Mouse (Mus musculus): ENCODE data around the gene Rsu1.

DNA sequence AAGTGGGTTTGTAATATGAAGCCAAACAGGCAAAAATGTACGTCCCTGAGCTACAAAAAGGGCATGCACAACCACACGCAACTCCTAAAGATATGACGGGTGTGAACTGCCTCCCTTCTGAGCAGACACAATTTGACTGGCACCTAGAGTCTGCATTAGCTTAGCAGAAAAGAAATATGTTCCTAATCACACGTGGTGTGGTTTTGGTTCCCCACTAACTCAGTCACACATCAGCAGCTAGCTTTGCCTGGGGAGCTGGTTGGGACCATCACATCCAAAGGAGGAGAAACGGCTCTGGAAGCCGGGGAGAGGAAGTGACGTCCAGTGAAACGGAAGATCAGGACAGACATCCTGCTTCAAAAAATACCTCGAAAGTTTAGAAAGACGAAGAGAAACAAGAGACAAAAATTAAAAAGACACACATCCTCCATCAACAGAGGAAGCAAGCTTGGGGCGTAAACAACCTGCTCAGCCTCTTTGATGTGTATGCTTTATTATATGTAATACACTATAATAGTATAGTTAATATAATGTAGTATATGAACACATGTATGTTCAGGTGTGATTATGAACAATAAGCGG is 37.9 kb downstream of the Rsu1 start:
- TF ChIP-seq GATA1 (IDR thresholded peaks at IDR 0.05; ENCODE audit: low read length) (no peak), TAL1 (IDR thresholded peaks at IDR 0.05; ENCODE audit: low read length) (no peak)
